Mouse (Mus musculus): ENCODE results near the gene Ap4b1. TPM values are rescaled to one million over a fixed set of nuclear protein-coding genes. Genes with fewer than 3 reads are reported as not detected.

The Ap4b1 gene
- total RNA-seq, 2 experiments from 2014 or later: 7.4 to 10.8 TPM

DNA sequence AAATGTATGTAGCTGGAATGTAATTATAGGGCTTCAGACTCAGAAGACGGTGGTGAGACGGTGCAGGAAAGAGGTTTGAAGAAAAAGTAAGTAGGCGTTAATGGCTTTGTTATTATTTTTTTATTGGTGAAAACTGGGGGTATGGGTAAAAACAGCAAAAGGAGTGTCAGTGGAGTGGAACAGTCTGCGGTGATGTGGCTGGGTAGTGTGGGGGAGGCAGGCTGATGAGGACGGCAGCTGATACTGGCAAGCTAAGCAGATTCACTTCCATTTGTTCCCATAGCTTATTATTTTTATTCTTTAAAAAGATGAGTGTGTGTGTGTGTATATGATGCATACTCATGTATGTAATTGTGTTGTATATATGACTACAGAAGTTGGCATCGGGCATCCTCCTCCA lies 42.2 kb downstream of the Ap4b1 start:
- DNase-seq: no peak
- intact Hi-C loops (cut with DNase I): no loop called here

DNA sequence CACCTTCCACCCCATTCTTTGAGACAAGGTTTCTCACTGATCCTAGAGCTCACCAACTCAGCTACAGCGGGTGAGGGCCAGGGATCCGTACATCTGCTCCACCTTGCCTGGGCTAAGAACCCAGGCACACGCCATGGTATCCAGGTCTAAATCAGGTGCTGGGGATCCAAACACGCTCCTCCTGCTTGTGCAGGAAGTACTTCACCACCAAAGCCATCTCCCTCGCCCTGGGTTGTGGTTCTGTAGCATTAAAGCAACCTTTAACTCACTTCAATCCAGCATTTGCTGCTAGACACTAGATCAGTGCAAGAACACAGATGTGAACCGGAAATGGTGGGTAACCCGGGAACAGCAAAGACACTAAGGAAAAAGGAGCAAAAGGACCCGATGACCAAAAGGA lies 42.6 kb downstream of the Ap4b1 start:
- intact Hi-C loops (cut with DNase I): no loop called here
- no peak for DNase-seq

DNA sequence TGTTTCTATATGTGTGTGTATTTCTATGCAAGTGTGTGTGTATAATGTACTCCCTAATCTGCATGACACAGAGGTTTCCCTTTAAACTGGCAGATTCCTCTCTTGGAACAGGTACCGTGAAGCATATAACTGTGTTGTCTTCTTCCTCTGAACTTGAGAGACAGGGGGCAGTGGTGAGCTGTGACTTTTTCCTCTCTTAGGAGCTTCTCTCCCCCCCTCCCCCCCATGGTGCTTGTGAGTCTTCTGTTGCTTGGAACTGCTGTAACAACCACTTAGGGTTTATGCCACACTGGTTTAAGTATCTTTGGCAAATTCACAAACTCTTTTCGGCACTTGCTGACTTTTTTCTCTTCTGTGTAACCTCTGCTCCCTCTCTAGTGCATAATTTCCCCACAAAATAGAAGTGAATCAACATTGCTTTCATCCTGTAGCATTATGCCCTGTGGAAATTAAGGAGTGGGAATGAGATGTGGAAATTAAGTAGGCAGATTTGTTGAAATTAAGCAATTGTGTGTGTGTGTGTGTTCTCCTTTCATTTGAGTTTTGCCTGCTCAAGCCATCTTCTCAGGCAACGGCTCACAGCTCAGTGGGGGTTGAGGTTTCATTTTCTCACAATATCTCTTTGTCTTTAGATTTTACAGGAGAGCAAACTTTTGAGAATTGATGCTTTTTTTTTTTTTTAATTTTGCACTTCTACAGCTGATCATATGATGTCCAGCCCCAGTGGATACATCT lies 43.4 kb downstream of the Ap4b1 start:
- intact Hi-C loops (cut with DNase I): no loop called here
- DNase-seq: peak in 1 of 2 experiments; percentile 12

DNA sequence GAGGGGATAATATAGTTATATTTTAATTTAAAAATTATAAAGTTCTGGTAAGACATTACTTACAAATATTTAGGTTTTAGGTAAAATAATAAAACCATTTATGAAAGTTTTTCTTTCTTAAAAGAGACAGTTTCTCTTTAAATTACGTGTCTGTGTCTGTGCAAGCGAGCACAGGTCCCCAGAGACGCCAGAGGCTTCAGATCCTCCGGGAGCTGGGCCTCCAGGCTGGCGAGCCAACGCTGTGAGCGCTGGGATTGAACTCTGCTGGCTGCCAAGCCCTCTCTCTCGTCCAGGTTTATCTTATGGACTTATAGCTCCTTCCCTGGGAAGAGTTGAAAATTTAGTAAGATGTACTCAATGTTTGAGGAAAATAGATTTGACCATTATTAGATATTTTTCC lies 44.5 kb downstream of the Ap4b1 start:
- intact Hi-C loops (cut with DNase I): no loop called here
- no peak for DNase-seq

DNA sequence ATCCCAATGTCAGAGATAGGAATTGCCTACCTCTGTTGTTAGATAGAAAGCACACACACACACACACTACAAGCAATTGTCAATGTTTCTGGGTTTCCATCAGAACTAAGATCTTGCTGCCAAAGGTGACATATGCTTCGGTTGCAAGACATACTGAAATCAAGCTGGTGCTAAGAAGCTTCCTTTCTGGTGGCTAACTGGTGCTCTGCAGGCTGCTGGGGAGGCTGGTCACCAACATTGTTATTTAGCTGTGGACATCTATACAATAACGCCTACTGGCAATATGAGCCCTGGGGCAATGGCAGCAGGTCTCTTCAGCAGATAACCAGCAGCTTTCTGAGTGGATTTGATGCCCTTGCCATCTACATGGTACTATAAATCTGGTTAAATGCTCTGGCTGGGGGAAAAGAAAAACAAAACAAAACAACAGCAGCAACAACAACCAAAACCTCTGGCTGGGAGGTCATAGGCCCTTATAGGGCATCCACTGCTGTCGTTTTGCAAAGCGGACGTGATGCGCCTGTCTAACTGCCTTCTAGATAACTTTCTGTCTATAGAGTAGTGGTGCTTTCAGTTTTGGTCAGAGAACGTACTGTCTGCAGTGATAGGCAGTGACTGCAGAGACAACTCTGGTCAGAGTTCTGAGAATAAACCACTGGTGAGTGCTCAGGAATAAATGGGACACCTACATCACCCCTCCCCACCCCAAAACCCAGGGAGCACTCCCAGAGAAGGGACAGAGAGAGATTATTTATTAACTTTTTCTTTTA lies 47.9 kb downstream of the Ap4b1 start:
- intact Hi-C loops (cut with DNase I): no loop called here
- DNase-seq: no peak

DNA sequence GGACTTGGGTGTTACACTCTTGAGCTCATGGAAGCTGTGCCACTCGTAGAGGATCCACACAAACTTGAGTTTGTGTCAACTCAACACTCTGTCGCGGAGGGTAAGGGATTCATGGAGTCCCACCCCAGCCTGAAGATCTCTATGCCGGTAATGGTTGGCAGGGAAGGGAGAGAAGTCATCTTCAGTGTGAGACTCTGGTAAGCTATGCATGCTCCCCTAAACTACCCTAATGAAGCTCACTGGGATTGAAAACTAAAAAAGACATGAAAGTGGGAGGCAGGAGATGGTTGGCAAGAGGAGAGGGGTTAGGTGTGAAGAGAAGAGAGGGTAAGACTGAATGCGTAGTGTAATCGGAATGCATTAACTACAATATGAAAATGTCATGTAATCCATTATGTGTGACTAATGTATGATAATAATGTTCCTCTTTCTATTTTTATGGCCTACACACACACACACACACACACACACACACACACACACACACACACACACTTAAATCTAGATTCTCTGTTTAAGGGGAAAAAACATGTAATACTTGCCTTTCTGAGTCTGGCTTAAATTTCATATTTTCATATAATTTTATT lies 48.8 kb downstream of the Ap4b1 start:
- intact Hi-C loops (cut with DNase I): no loop called here

DNA sequence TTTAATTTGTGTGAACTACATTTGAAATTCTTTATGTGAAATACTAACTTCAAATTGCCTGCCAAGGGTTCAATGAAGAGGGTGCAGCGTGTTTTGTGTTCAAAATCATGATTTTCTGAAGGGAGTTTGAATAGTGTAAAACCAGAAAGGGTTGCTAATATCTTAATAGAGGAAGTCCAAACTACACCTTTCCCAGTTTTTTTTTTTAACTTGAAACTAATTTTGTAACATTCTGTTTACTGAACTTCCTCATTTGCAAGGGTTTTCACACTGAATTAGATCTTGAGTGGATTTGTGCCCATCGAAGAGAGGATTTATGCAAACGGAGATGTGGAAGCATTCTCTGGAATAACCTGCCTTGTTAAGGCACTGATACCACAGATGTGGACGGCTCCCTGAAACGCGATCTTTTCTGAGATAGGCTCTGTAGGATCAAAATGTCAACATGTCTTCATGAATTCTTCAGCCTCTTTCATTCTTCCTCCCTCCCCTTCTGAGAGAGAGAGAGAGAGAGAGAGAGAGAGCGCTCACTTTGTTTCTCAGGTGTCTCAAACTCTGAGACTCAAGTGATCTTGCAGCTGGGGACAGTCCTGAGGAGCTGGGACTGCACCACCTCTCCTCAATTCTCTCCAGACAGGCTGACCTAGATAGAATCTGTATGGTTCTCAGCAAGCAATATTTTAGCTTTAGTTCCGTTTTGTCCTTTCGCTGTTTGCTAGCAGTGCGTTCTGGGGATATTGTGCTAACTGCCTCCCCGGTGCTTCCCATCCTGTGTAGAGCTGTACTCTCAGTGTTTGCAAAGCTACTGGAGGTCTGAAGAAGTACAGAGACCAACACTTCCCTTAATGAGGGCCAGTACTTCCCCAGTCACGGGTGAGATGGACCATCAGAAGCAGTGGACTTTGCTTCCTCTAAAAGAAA lies 49.8 kb downstream of the Ap4b1 start, which contains the start of gene Ptpn22:
TSS of gene Ptpn22 (plus strand) at position 915 of the 921 bp plus-strand sequence.
- no peak for DNase-seq
- intact Hi-C loops (cut with DNase I): no loop called here

More for the DNA sequence above, 48.8 kb downstream of the Ap4b1 start:
- no peak for DNase-seq

DNA sequence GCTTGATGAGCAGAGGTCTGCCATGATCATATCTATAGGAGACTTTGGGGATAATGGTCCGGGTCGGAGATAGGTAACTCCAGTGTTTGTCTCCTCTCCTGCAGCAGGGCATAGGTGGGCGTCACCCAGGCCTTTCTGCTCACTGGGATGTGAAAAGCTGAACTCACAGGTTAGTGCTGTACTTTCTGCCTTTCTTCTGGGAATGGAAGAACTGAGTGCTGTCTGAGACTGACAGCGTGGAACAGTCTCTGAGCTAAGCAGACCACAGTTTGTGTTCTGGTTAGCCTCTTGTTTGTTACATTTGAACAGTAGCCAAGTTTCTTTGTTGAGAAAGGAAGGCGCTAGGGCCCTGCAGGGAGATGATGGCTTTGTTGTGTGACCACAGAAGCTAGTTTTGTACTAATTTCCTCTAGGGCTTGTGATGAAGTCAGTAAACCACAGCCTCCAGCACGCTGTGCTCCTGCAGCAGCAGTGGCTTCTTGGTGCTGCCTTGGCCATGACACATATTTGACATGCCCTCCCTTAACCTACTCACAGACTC lies 50.6 kb downstream of the Ap4b1 start:
- intact Hi-C loops (cut with DNase I): no loop called here
- DNase-seq: no peak

DNA sequence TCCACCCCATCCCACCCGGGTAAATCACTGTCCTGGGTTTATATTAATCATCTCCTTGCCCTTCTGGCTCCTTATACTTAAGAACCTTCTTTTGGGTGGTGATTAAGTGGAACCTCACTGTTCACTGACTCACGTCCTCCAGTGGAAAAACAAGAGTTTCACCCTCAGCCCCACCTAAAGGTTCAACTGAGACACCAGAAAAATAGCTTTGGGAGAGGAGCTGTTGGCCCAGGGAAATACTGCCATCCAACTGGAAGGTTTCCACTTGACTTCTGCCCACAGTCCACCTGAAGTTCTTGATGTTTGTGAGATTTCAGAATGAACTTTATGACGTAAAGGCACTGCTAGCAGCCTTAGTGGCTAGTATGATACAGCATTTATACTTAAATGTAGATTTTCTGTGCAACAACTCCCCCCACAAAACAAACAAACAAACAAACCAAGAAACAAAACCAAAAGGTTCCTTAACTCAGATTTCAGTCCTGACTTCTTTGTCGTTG lies 53.5 kb downstream of the Ap4b1 start:
- intact Hi-C loops (cut with DNase I): no loop called here
- no peak for DNase-seq

DNA sequence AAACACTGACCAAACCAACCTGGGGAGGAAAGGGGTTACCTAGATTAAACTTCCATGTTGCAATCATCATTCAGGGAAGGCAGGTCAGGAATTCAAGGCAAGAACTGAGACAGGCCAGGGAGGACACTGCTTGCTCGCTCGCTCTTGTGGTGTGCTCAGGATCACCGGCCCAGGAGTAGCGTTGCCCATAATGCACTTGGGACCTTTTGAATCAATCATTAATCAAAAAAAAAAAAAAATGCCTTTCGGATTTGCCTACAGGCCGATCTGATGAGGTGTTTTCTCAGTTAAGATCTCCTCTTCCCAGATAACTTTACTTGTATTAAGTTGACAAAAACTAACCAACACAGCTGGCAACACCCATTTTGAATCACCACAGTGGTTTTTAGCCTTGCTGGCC lies 54.9 kb downstream of the Ap4b1 start:
- intact Hi-C loops (cut with DNase I): no loop called here
- no peak for DNase-seq

DNA sequence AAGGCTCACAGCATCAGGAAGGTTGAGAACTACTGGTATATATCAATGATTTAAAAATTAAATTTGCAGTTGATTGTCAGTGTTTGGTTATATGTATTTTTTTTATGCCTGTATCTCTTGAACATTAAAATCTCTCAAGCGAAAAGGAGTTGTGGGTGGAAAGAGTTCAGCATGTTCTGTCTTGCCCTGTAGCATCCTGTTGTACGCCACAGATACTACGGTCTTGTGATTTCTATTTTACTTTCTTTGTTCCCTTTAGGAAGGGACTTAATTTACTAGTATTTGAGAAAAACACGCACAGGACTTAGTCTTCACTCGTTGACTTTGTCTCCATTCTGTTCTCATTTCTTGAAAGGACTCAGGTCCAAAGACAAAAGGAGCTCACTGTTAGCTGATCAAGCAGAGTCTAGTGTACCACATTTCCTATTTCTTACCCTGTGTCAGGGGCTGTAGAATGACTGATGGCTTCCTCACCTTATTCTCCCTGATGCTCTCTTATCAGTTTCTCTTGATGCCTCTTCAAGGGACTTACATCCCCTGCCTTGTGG lies 58.2 kb downstream of the Ap4b1 start:
- no peak for DNase-seq

DNA sequence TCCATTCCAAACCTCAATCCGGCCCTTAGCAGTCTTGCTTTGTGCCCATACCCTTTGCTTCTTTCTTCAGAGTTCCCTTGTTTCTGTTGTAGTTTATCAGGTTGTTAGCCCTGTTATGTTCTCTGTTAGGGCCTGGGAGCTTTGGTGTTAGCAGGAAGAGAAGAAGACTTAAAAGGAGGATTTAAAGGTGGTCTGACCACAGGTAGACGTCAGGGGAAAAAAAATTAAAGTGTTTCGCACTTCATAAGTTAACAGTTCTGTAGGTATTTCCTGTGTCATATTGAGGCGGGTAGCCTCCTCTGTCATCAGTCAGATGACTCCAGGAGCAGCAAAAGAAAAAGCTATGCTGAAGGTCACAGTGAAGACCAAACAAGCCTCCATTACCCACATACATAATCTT lies 58.7 kb downstream of the Ap4b1 start:
- intact Hi-C loops (cut with DNase I): no loop called here
- DNase-seq: no peak

More for the DNA sequence above, 58.2 kb downstream of the Ap4b1 start:
- intact Hi-C loops (cut with DNase I): no loop called here

Other genes with a start within 250 kb of the Ap4b1 start
- not detected for gene Syt6, start 234.3 kb upstream of the Ap4b1 start, total RNA-seq (2021)
- 1 to 10 TPM in 1 of 2 experiments, under 1 TPM in 1; 0.37 to 1.4 TPM for gene Atg4a-ps, start 163.5 kb upstream of the Ap4b1 start, total RNA-seq (2021)
- 1 to 10 TPM; 4.4 to 5.8 TPM for gene Olfml3, start 71.5 kb upstream of the Ap4b1 start, total RNA-seq (2021)
- not detected for gene Gm10964, start 70.2 kb upstream of the Ap4b1 start, total RNA-seq (2021)
- gene Hipk1, start 18.0 kb upstream of the Ap4b1 start, total RNA-seq (2021): 10 to 100 TPM; 53.8 to 61.3 TPM
- 1 to 10 TPM; 2.5 to 5.1 TPM for gene Dclre1b, start 76 bp upstream of the Ap4b1 start, total RNA-seq (2021)
- under 1 TPM in 1 of 2 experiments, not detected in 1; 0.49 TPM for gene Gm43064, start 53 bp downstream of the Ap4b1 start, total RNA-seq (2021)
- under 1 TPM in 1 of 2 experiments, not detected in 1; 0.44 TPM for gene Bcl2l15, start 23.1 kb downstream of the Ap4b1 start, total RNA-seq (2021)
- gene Ptpn22, start 50.3 kb downstream of the Ap4b1 start, total RNA-seq (2021): under 1 TPM; 0.52 to 0.59 TPM
- 1 to 10 TPM; 5.2 to 6.2 TPM for gene Rsbn1, start 104.6 kb downstream of the Ap4b1 start, total RNA-seq (2021)
- gene Phtf1, start 158.6 kb downstream of the Ap4b1 start, total RNA-seq (2021): 1 to 10 TPM; 3.6 to 3.8 TPM

Measured in gastrocnemius, postnatal 36 days (tissue).